In the genomic region with DNA sequence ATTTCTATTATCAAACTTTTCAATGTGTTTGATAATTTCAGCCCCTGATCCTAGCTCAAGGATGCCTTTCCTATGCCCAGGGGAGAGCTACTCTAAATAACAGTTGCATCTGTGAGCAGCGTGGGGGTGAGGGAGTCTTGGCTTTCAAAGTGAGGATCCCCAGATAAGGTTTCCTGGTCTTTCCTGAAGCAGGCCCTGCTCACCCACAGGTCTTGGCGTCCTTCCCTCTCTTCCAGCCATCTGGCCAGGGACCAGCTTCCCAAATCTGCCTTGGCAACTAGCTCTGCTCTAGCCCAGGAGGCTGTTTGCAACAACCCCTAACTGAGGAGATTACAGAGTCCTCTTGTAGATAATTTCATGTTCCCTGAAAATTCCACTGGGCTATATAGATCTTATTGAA, we compare ENCODE assay signal across 8 mouse cellular contexts. TPM values are rescaled to one million over a fixed set of nuclear protein-coding genes. Genes with fewer than 3 reads are reported as not detected.
DNase-seq lines count a peak whose midpoint lies in the region; ATAC-seq and TF ChIP-seq lines count a peak whose summit lies in the region.

No protein-coding gene starts in this region.

- H3K4me2 ChIP-seq in midbrain, embryonic 14.5 days (ENCODE audit: low read length) = no peak overlapping the region

- H3K4me3 ChIP-seq in heart, embryonic 10.5 days = no peak overlapping the region
- no peak overlapping the region for H3K4me3 ChIP-seq in heart, adult 2 months
- H3K4me3 ChIP-seq in midbrain, embryonic 14.5 days (replicated peaks; ENCODE audit: low read depth, low read length) = no peak overlapping the region

- no peak for ATAC-seq in midbrain, embryonic 14.5 days (ENCODE audit: low FRiP score, low TSS enrichment)

- intact Hi-C loops in heart, adult 2 months (cut with DNase I) = loop anchor here (2.0 to 5.0 kb wide), 2 partner anchors 56 to 57 kb away; no protein-coding TSS in a partner anchor

- peak; percentile 98 for DNase-seq in heart, adult 11 months
- DNase-seq in heart, embryonic 10.5 days (ENCODE audit: low spot score) = no peak
- DNase-seq in adrenal gland, postnatal 36 days = peak; percentile 56 to 62
- peak; percentile 80 to 86 for DNase-seq in heart, adult 2 months
- DNase-seq in layer of hippocampus, postnatal 36 days = peak; percentile 71 to 74
- peak; percentile 25 for DNase-seq in right cerebral cortex, postnatal 4 days
- no peak for DNase-seq in spleen, postnatal 36 days (ENCODE audit: low spot score in 2 of 2)
- DNase-seq in midbrain, embryonic 14.5 days = no peak

- H3K4me1 ChIP-seq in heart, embryonic 10.5 days = peaks cover 19% of the 10 kb centered on the region
- peaks cover 4% of the 10 kb centered on the region; the same call in 1 of the 2 replicates for H3K4me1 ChIP-seq in heart, adult 2 months (ENCODE audit: control insufficient read depth, insufficient read depth, low read length)
- peaks cover 11% of the 10 kb centered on the region for H3K4me1 ChIP-seq in midbrain, embryonic 14.5 days (ENCODE audit: control insufficient read depth, insufficient read depth, low read length)

- no peak overlapping the region for H3K27ac ChIP-seq in heart, embryonic 10.5 days
- peak overlapping the region; percentile 21 for H3K27ac ChIP-seq in heart, adult 2 months
- H3K27ac ChIP-seq in midbrain, embryonic 14.5 days (replicated peaks; ENCODE audit: low read depth, low read length) = no peak overlapping the region

- H3K9me3 ChIP-seq in heart, embryonic 10.5 days = no peaks in the 10 kb centered on the region
- H3K9me3 ChIP-seq in midbrain, embryonic 14.5 days (ENCODE audit: control insufficient read depth, low read length) = no peaks in the 10 kb centered on the region

- no peak overlapping the region for H3K9ac ChIP-seq in heart, adult 2 months (ENCODE audit: low read depth, low read length)
- H3K9ac ChIP-seq in midbrain, embryonic 14.5 days (replicated peaks; ENCODE audit: low read length) = no peak overlapping the region

- no peaks in the 10 kb centered on the region for H3K36me3 ChIP-seq in heart, embryonic 10.5 days
- H3K36me3 ChIP-seq in heart, adult 2 months (ENCODE audit: control insufficient read depth, insufficient read depth, low read length) = no peaks in the 10 kb centered on the region; the same call in 1 of the 2 replicates
- H3K36me3 ChIP-seq in midbrain, embryonic 14.5 days (ENCODE audit: control insufficient read depth, insufficient read depth, low read length) = no peaks in the 10 kb centered on the region

- no peaks in the 10 kb centered on the region; the same call in 1 of the 2 replicates for H3K79me2 ChIP-seq in heart, adult 2 months (replicated peaks; ENCODE audit: control insufficient read depth, insufficient read depth, low read length)

- TF ChIP-seq EP300 in heart, adult 2 months (IDR thresholded peaks at IDR 0.05; ENCODE audit: insufficient read depth, low read depth, low read length) = no peak

- TF ChIP-seq POLR2A in heart, adult 2 months (IDR thresholded peaks at IDR 0.05; ENCODE audit: insufficient read depth, low read depth, low read length) = no peak

- TF ChIP-seq CTCF in heart, adult 2 months (IDR thresholded peaks at IDR 0.05) = no peak

- H3K27me3 ChIP-seq in heart, embryonic 10.5 days (ENCODE audit: insufficient read depth, poor library complexity, severe bottlenecking) = no peaks in the 10 kb centered on the region
- no peaks in the 10 kb centered on the region for H3K27me3 ChIP-seq in heart, adult 2 months (ENCODE audit: control insufficient read depth, insufficient read depth, low read length)
- no peaks in the 10 kb centered on the region for H3K27me3 ChIP-seq in midbrain, embryonic 14.5 days (ENCODE audit: control insufficient read depth, insufficient read depth, low read length)

- WGBS in heart, embryonic 10.5 days = 65% methylated on average over 2 of the region's 2 CpGs
- 2% methylated on average over 2 of the region's 2 CpGs for WGBS in heart, adult 2 months
- WGBS in midbrain, embryonic 14.5 days = 68% methylated on average over 2 of the region's 2 CpGs

RNA-seq across cellular contexts. Expression of a gene that starts 1.9 kb away (rescaled TPM):
- polyA plus RNA-seq in heart, embryonic 10.5 days (2016; fragmentation: Nextera tagmentation; extraction: Ambion mirVana) = 45.5 and 53.9 TPM in 2 replicates
- total RNA-seq in adrenal gland, postnatal 36 days (2021) = 10 to 100 TPM; 35.1 to 67.2 TPM
- total RNA-seq in heart, adult 2 months (2021) = 10 to 100 TPM; 41.7 to 44.3 TPM
- 18.3 and 28.5 TPM in 2 replicates for polyA plus RNA-seq in heart, adult 2 months (2012; rRNA removed)
- 1,000 to 10,000 TPM; 1,278 to 1,345 TPM for total RNA-seq in layer of hippocampus, postnatal 36 days (2021)
- 136 and 145 TPM in 2 replicates for polyA plus RNA-seq in midbrain, embryonic 14.5 days (2014; fragmentation: Nextera tagmentation; extraction: Ambion mirVana)

Comparison
In these comparisons a context has a peak if more than half of its experiments do, and no peak if none do; other contexts are left out.
1. DNase-seq: peak in heart, adult 11 months (single experiment), adrenal gland, postnatal 36 days (2 of 2), heart, adult 2 months (2 of 2), layer of hippocampus, postnatal 36 days (2 of 2) and right cerebral cortex, postnatal 4 days (single experiment); none in heart, embryonic 10.5 days (single experiment), spleen, postnatal 36 days (0 of 2) and midbrain, embryonic 14.5 days (single experiment).
2. RNA of a gene that starts 1.9 kb away (total RNA-seq): 1,278 to 1,345 TPM in layer of hippocampus, postnatal 36 days; 35.1 to 67.2 TPM in adrenal gland, postnatal 36 days and 41.7 to 44.3 TPM in heart, adult 2 months; every median in the first group is over 10 times any median in the second.